Mouse (Mus musculus): ENCODE results near the gene Spry1.

DNA sequence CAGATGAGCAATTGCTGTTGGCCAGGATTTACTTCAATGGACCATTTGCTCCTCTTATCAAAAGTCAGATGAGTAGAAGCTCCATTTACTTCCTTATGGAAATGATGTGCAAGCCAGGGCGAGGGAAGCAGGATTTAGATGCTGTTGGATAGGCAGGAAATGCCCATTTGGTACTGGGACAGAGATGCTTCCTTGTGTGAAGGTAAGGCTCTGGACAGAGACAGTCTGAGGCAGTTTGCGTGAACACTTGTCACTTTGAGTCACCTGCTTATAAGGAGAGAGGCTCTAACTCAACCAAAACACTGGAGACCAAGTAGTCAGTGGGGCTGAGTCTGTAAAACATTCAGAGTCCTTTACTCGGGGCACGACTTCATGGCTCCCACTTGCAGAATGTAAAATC is 2.8 kb upstream of the Spry1 start:
- TF ChIP-seq CTCF (IDR thresholded peaks at IDR 0.05) (no peak), EP300 (IDR thresholded peaks at IDR 0.05; ENCODE audit: insufficient read depth, low read depth, low read length) (no peak)

All from heart, adult 2 months (tissue).